Mouse (Mus musculus): ENCODE measurements around the gene Dclk1. TPM values are rescaled to one million over a fixed set of nuclear protein-coding genes. Genes with fewer than 3 reads are reported as not detected.

The Dclk1 gene
- total RNA-seq, 2 experiments from 2014 or later = 569 to 585 TPM

- DNase-seq (ENCODE audit: low spot score in 2 of 2) = no peak
- Histone ChIP-seq H3K27ac (peak overlapping the region; percentile 98), H3K4me3 (peak overlapping the region; percentile 60; the same call in 1 of the 2 replicates)
- no peak for TF ChIP-seq CTCF (conservative IDR thresholded peaks at IDR 0.05)
Observed at GRCm38 (mm10) chr3:55461092-55461491, 218.9 kb downstream of the Dclk1 start.

- Histone ChIP-seq H3K27ac (peak overlapping the region; percentile 98), H3K4me3 (peak overlapping the region; percentile 60)
- TF ChIP-seq CTCF (conservative IDR thresholded peaks at IDR 0.05) = no peak; the same call in 1 of the 2 replicates
- peak; percentile 83 to 92 for DNase-seq (ENCODE audit: low spot score in 2 of 2)
Observed at GRCm38 (mm10) chr3:55461685-55462655, 219.8 kb downstream of the Dclk1 start.

DNA sequence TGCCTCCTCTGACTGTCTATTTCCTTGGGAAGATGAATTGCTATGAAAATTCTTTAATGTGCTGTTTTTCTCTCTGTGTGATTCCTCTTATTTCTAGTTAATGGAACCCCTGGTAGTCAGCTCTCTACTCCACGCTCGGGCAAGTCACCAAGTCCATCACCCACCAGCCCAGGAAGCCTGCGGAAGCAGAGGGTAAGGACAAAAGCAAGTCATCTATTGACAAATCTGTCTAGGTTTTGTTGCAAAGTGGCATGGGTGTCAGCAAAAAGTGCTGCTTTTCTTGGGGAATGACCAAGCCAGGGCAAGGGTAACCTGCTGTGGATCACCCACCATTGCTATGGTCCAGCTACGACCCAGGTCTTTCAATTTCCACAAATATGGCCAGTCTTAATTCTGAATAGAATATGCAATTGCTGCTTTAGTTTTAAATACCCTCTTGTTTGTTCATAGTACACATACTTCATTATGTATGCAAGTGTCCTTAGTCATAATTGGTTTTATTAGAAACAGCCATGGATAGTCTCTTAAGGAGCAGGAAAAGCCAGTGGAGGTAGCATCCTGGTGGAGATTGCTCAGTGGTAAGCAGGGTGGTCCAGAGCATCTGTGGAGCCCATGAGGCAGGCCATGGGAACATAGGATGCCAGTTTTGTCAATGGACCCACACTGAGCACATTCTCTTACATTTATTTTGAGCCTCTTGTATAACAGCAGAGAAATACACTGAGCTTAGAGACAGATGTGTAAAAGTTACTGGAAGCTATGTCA lies 220.9 kb downstream of the Dclk1 start:
- TF ChIP-seq CTCF (conservative IDR thresholded peaks at IDR 0.05) = no peak
- H3K4me3 ChIP-seq = peak overlapping the region; percentile 60
- peak overlapping the region; percentile 98 for H3K27ac ChIP-seq
- DNase-seq (ENCODE audit: low spot score in 2 of 2) = no peak

- H3K4me3 ChIP-seq = peak overlapping the region; percentile 60
- no peak for DNase-seq (ENCODE audit: low spot score in 2 of 2)
- H3K27ac ChIP-seq = peak overlapping the region; percentile 98
- TF ChIP-seq CTCF (conservative IDR thresholded peaks at IDR 0.05) = no peak
Observed at GRCm38 (mm10) chr3:55464226-55464625, 222.1 kb downstream of the Dclk1 start.

GRCm38 (mm10) chr3:55465785-55466184 lies 223.6 kb downstream of the Dclk1 start:
- DNase-seq (ENCODE audit: low spot score in 2 of 2) = peak in 1 of 2 experiments; percentile 61
- no peak for TF ChIP-seq CTCF (conservative IDR thresholded peaks at IDR 0.05)
- Histone ChIP-seq H3K4me3 (peak overlapping the region; percentile 60), H3K27ac (peak overlapping the region; percentile 98)

GRCm38 (mm10) chr3:55466348-55466747 lies 224.2 kb downstream of the Dclk1 start:
- Histone ChIP-seq H3K4me3 (peak overlapping the region; percentile 60), H3K27ac (peak overlapping the region; percentile 98)
- DNase-seq (ENCODE audit: low spot score in 2 of 2) = no peak
- TF ChIP-seq CTCF (conservative IDR thresholded peaks at IDR 0.05) = peak; percentile 65

GRCm38 (mm10) chr3:55472110-55472509 lies 229.9 kb downstream of the Dclk1 start, which contains the start of gene Gm21954:
TSS of gene Gm21954 (minus strand) at chr3:55472210.
- TF ChIP-seq CTCF (conservative IDR thresholded peaks at IDR 0.05) = no peak
- peak within 1 kb of the TSS; percentile 54 for H3K27ac ChIP-seq
- no peak within 1 kb of the TSS for H3K4me3 ChIP-seq
- no peak for DNase-seq (ENCODE audit: low spot score in 2 of 2)

DNA sequence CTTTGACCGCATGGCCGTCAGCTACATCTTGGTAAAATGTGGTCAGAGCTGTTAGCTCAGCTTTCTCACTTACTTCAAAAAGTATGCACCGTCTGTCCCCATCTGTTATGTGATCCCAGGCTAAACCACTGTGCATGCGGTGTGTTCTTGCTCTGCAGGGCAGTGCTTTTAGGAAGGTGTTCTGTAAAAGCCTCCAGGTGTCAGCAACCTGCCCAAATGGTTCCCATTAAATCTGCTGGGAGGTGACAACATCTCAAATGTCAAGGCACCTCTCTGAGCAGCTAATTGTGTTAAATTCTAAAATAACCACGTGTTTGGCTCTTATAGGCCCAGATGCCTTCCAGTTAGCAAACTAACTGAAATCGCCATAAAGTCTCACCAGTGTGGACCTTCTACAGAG lies 231.0 kb downstream of the Dclk1 start:
- H3K4me3 ChIP-seq = no peak overlapping the region
- no peak for TF ChIP-seq CTCF (conservative IDR thresholded peaks at IDR 0.05)
- DNase-seq (ENCODE audit: low spot score in 2 of 2) = no peak
- H3K27ac ChIP-seq = peak overlapping the region; percentile 54

DNA sequence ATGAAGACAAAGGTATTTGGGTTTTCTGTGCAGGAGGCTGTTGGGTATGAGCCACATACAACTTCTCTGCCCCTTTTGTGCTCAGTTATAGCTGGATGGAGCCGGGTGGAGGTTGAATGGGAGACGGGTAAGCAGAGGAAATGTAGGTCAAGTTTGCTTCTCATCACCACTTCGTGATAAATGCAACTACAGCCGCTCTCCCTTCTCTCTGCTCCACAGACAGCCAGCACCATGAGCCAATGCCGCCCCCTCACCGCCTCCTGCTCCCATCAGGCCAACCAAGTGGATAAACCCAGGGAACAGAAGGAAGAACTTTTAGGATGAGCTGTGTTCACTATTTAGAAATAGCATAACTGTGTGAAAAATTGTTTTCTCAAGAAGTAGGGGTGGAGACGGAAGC lies 234.5 kb downstream of the Dclk1 start:
- DNase-seq (ENCODE audit: low spot score in 2 of 2) = peak; percentile 86 to 90
- Histone ChIP-seq H3K4me3 (no peak overlapping the region), H3K27ac (peak overlapping the region; percentile 86)
- TF ChIP-seq CTCF (conservative IDR thresholded peaks at IDR 0.05) = no peak

DNA sequence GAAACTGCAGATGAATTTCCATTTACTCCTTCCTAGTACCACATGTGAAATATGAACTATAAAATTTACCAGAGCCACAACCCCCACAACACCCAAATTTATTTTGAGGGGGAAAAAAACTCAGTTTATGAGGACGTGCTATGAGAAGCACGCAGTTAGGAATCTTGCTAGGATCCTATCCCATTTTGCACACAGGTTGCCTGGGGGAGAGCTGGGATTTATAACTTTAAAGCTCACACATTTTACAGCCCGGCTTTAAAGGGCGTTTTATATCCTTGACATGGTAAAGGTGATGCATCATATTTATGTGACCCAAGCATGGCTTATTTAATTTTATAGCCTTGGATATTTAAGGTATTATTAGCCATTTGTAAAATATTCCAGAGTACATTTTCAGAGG lies 237.1 kb downstream of the Dclk1 start:
- peak overlapping the region; percentile 86 for H3K27ac ChIP-seq
- no peak for TF ChIP-seq CTCF (conservative IDR thresholded peaks at IDR 0.05)
- H3K4me3 ChIP-seq = no peak overlapping the region

GRCm38 (mm10) chr3:55481140-55481539 lies 239.0 kb downstream of the Dclk1 start:
- no peak for TF ChIP-seq CTCF (conservative IDR thresholded peaks at IDR 0.05)
- Histone ChIP-seq H3K27ac (peak overlapping the region; percentile 86; the same call in 1 of the 2 replicates), H3K4me3 (no peak overlapping the region)
- DNase-seq (ENCODE audit: low spot score in 2 of 2) = no peak

More for the DNA sequence above, 237.1 kb downstream of the Dclk1 start:
- DNase-seq (ENCODE audit: low spot score in 2 of 2) = no peak

DNA sequence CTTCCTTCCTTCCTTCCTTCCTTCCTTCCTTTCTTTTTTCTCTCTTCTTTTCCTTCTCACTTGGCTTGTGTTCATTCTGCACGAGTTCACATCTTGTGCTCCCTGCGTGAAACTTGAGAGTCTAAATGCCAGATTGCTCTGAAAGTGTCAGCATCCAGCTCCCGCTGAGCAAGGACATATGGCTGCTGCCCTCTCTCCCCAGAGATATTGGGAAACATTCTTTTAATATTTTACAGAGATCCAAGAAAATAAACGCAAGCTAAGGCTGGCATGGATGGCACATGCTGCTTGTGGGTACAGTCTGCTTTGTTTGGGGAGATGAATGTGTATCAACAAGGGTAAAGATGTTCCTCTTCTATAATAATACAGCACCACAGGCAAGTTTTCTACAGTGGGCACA lies 241.2 kb downstream of the Dclk1 start:
- TF ChIP-seq CTCF (conservative IDR thresholded peaks at IDR 0.05) = no peak
- H3K27ac ChIP-seq = peak overlapping the region; percentile 39; the same call in 1 of the 2 replicates
- DNase-seq (ENCODE audit: low spot score in 2 of 2) = no peak
- H3K4me3 ChIP-seq = no peak overlapping the region
